Mouse (Mus musculus): Measurements from ENCODE around the gene Prr36.

The Prr36 gene

GRCm38 (mm10) chr8:4201321-4201720, 15.9 kb downstream of the Prr36 start:
- DNase-seq (ENCODE audit: low spot score): no peak

DNA sequence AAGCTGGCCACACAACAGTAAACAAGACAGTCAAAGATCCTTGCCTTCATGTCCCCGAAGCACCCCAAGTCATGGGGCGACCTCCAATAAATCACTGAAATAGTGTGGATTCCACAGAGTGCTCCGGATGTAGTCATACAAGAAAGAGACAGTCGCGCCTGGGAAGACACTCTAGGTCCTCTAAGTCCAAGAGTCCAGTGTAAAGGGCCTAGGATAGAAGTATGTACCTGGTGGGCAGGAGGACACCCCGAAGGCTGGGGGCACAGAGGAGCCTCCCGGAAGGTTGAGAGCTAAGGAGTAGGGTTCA, 23.7 kb downstream of the Prr36 start:
- DNase-seq (ENCODE audit: low spot score): no peak

DNA sequence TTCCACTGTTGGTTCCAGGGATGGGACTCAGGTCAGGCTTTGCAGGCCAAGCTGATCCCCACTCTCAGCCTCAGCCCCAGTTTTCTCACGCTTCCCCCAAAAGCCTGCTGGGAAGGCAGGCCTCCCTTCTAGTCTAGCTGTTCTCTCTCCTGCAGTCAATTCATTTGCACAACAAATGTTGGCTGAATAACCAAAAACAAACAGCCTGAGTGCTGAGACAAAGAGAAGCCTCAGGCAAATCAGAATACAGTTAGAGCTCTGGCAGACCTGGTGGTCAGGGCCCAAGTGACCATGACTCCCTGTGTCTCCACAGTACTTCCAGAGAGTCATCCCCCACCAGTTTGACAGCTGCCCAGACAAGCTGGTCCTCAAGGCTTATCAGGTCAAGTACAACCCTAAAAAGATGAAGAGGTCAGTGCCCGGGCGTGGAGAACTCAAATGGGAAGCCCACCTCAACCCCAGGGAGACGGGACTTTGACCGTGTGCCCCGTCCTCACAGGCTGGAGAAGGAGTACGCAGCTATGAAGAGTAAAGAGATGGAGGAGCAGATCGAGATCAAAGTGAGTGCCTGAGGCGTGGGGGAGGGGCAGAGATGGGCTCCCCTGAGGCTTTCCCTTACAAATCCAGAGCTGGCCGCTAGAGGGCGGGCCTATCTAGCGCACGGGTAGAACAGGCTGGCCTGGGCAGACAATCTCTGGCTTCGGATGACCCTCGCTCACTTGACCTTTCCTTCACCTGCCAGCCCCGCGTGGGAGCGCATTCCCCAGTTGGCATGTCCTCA, 24.3 kb downstream of the Prr36 start:
- peak; percentile 66 for DNase-seq (ENCODE audit: low spot score)

- DNase-seq (ENCODE audit: low spot score): no peak
Observed at GRCm38 (mm10) chr8:4192305-4192704, 25.0 kb downstream of the Prr36 start.

DNA sequence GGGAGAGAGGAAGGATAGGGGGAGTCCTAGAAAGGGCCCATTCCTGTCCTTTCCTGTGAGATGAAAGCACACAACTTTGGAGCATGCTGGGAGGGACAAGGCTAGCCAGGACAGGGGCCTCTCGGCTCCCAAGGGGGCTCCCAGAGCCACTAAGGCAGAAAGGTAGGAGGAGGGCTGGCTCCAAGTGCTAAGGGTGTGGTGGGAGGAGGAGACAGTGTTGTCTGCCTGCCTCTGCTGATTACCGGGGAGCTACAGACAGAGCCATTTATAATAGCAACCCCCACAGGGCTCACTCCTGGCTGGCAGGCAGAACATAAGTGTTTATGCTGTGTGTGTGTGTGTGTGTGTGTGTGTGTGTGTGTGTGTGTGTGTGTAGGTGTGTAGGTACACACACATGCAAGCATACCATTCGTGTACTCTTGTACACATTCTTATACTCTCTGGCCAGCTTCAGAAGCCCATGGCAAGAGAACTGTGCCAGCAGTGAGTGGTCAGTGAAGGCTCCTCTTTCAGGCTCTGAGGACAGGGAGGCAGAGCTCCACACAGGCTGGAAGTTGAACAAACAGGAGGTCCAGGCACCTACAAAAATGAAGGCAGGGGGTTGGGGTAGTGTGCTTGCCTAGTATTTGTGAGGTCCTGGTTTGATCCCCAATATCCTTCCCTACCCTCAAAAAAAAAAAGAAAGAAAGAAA, 28.1 kb downstream of the Prr36 start:
- no peak for DNase-seq (ENCODE audit: low spot score)

DNA sequence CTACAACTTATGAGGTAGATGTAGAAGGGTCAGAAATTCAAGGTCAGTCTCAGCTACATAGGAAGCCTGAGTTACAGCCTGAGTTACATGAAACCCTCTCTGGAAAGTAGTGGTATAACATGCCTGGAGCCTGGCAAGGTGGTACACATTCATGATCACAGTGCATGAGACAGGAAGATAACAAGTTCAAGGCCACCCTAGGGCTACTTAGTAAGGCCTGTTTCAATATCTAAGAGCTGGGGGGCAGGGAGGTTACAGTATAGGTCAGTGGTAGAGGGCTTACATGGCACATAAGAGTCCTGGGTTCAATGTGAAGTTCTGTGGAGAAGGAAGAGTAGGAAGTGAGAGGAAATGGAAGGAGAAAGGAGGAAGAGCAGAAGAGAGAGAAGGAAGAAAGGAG, 28.7 kb downstream of the Prr36 start:
- no peak for DNase-seq (ENCODE audit: low spot score)

DNA sequence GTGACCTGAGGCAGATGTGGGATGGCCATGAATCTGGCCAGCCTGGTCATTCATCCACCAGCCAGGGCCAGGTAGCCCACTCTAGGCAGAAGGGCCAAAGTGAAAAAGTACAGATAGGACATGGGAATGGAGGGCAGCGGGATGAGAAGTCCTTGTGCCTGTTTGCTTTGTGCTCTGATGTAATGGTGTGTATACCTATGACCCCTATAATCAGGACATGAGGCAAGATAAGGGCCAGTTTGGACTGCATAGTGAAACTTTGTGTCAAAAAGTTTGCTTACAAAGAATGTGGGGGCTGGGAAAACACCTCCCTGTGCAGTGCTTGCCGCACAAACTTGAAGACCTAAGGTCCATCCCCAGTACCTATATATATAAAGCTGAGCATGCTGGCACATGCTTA, 31.1 kb downstream of the Prr36 start:
- no peak for DNase-seq (ENCODE audit: low spot score)

GRCm38 (mm10) chr8:4183409-4183808, 33.9 kb downstream of the Prr36 start:
- no peak for DNase-seq (ENCODE audit: low spot score)

DNA sequence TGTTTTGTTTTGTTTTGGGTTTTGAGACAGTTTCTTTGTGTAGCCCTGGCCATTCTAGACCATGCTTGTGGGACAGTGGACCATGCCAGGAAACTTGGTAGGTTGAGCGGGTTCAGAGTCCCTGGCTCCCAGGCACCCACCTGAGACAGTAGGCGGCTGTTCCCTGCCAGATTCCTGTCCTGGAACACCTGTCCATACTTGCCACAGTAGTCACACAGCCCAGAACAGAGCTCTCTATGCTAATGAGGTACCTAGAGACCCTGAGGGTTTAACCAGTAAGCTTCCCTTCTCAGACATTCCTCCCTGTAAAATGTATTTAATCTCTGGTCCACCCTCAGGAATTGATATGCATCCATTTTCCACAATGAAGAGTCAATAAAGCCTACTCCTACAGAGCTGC, 43.2 kb downstream of the Prr36 start:
- no peak for DNase-seq (ENCODE audit: low spot score)

DNA sequence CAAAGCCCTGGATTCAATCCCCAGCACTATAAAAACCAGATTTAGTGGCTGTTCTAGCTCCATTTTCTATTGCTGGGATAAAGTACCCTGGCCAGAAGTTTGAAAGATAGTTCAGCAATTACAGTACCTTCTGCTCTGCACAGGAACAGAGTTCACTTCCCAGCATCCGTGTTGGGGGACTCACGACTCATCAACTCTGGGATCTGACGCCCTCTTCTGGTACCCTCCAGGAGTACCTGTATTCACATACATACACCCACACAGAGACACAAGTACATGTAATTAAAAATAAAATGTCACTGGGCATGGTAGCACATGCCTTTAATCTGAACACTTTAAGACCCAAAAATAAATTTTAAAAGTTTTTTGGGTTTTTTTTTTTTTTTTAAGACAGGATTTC, 44.8 kb downstream of the Prr36 start:
- DNase-seq (ENCODE audit: low spot score): no peak

- no peak for DNase-seq (ENCODE audit: low spot score)
Observed at GRCm38 (mm10) chr8:4167918-4168317, 49.3 kb downstream of the Prr36 start.

DNA sequence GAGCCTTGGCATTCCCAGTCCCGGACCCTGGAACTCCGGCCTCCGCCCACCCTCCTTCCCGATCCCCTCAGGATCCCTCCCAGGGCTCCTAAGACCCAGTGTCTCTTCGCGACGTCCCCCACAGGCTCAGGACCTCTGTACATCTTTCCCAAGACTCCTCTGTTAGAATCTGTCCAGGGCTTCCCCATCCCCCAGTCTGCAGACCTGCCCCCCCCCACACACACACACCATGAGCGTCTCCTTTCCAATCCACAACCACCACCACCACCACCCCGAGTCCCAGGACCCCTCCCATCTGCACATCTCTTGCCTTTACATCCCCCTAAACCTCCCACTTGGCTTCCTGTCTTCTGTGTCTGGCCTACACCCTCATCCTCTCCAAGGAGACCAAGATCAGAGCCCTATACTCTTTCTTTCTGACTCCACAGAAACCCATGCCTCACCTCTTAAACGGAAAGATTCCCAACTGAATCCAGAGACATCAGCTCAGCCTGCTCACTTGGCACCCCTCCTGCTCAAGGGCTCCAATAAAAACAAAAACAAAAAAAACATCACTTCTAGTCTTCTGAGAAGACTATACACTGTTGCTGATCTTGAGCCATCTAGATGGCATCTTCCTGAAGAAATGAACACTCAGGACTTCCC, 50.3 kb downstream of the Prr36 start:
- no peak for DNase-seq (ENCODE audit: low spot score)

DNA sequence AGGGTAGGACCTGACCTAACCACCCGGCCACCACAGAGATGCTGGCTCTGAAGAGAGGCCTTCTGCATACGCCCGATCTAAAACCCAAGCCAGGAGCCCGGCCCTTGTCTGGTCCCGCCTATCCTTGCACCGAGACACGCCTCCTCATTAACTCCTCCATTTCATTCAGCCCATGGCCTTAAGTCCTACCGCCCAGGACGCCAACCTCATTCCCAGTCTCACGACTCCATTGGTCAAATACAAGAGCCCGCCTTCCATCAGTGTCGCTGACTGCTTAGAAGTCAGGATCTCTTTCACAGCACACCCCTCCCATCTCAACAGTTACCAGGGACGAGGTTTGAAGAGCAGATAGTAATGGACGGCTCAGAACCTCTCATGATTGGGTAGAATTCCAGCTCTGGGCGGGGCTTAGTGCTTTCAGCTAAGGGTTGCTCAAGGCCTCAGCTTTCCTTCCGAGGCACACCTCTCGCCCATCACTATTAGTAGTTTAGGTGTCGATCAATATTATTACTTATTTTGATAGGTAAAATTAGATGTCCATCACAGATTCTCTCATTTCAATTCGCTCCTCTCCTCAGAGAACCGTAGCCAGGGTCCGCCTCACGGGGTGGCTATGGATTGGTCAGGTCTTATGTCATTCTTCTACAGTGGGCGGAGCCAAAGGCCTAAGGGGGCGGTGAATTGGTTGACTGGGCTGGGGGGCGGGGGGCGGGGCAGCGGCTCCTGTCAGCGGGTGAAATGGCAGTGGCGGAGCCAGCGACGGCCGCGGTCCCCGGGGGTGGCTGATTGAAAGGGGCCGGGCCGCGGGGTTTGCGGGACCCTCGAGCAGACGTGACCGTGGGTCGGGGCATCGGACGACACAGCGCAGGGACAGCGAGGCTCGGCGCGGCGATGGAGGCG, 51.2 kb downstream of the Prr36 start, which contains the start of gene Evi5l:
Gene Evi5l, plus strand, starts transcription at position 716 of the 900 bp plus-strand sequence.
- peak; percentile 94 for DNase-seq (ENCODE audit: low spot score)

DNA sequence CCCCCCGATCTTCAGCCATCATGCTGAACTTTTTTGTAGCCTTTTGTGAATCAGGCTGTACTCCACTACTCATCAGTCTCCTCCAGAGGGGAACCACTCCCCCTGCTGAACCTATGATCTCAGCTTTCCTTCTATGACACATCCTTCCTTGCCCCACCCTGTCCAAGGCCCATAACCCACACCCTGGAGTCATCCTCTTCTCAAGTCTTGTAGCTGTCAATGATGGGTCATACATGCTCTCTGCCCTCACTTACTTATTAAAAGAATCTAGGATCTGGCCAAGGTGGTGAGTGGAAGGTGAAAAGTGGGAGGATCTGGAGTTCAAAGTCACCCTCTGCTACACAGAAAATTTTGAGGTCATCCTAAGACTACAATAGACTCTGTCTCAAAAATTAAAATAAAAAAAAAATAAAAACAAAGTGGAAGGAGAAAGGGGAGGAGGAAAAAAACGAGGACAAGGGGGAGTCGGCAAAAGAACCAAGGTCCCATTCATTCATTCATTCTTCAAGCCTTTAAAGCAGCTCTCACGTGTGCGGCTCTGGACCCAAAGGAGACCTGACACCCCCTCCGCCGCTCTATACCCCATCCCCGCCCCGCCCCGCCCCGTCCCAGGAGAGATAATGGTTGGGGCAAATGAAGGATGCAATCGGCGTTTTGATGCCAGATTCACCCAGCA, 51.9 kb downstream of the Prr36 start:
- DNase-seq (ENCODE audit: low spot score): no peak

GRCm38 (mm10) chr8:4162786-4163185, 54.5 kb downstream of the Prr36 start:
- DNase-seq (ENCODE audit: low spot score): no peak

Measured in urinary bladder, postnatal 10 days (tissue).